Mouse (Mus musculus) CH12.LX (cell line): ENCODE data around the gene Ctbp2. TPM values are rescaled to one million over a fixed set of nuclear protein-coding genes. Genes with fewer than 3 reads are reported as not detected.

Experiments
- DNase-seq: peaks from one replicate; pipeline ENCODE4 v3.0.0-alpha.2; 2013; ENCODE audit errors: extremely low read depth
- H3K27ac ChIP-seq: 2 replicates; pipeline ENCODE4 v1.5.1; 2012; ENCODE audit warnings: low read depth, mild to moderate bottlenecking, control low read depth, moderate library complexity; ENCODE audit not compliant: insufficient read depth
- H3K27me3 ChIP-seq: replicated peaks from 2 replicates; pipeline ENCODE3; 2012; ENCODE audit warnings: inconsistent platforms
- H3K36me3 ChIP-seq, 2 experiments: replicated peaks in 1 of 2; 2 replicates each; pipeline versions ENCODE3 to v1.6.1; 2012; ENCODE audit warnings: inconsistent platforms in 1 of 2, low read length in 1 of 2, mild to moderate bottlenecking in 1 of 2, mixed read lengths in 1 of 2, moderate library complexity in 1 of 2; ENCODE audit not compliant: control insufficient read depth in 1 of 2, insufficient read depth in 1 of 2
- H3K4me1 ChIP-seq, 2 experiments: 2 replicates each; pipeline ENCODE4 v1.6.1; 2012; ENCODE audit warnings: inconsistent platforms in 1 of 2, moderate library complexity in 1 of 2; ENCODE audit not compliant: insufficient read depth in 2 of 2, control insufficient read depth in 1 of 2
- H3K4me2 ChIP-seq: 2 replicates; pipeline ENCODE4 v1.6.1; 2012; ENCODE audit warnings: low read depth, mild to moderate bottlenecking, control low read depth; ENCODE audit not compliant: poor library complexity, insufficient read depth, severe bottlenecking
- H3K4me3 ChIP-seq, 3 experiments: fragments of 150-350 bp in 1 of 3; sonication (generic) in 1 of 3; replicated peaks in 1 of 3; 2 replicates each; pipeline versions ENCODE3 to v1.5.1; 2011 to 2012; ENCODE audit warnings: low read depth in 2 of 3, low read length in 2 of 3, mild to moderate bottlenecking in 2 of 3, moderate library complexity in 2 of 3, control low read depth in 1 of 3, improper control_type of control experiment in 1 of 3, inconsistent platforms in 1 of 3, mixed read lengths in 1 of 3; ENCODE audit not compliant: poor library complexity in 1 of 3
- H3K79me2 ChIP-seq: replicated peaks from 2 replicates; pipeline ENCODE4 v1.6.1; 2012; ENCODE audit warnings: mild to moderate bottlenecking, moderate library complexity; ENCODE audit not compliant: control insufficient read depth, poor library complexity, insufficient read depth, severe bottlenecking; ENCODE audit errors: extremely low read depth
- H3K9ac ChIP-seq: 2 replicates; pipeline ENCODE4 v1.6.1; 2012; ENCODE audit warnings: low read depth, mild to moderate bottlenecking, control low read depth, moderate library complexity; ENCODE audit not compliant: insufficient read depth
- H3K9me3 ChIP-seq: replicated peaks from 2 replicates; pipeline ENCODE3; 2012; ENCODE audit warnings: low read length, inconsistent platforms, mixed read lengths
- BHLHE40 ChIP-seq: IDR thresholded peaks from 2 replicates; pipeline ENCODE4 v1.6.1; 2011; ENCODE audit warnings: mild to moderate bottlenecking, low read depth, low read length, improper control_type of control experiment
- CHD1 ChIP-seq: IDR thresholded peaks from 2 replicates; pipeline ENCODE4 v1.6.1; 2012; ENCODE audit warnings: low read depth, low read length, improper control_type of control experiment, inconsistent platforms
- CTCF ChIP-seq, 2 experiments: IDR thresholded peaks in 1 of 2; conservative IDR thresholded peaks in 1 of 2; 2 replicates each; pipeline ENCODE4 v1.5.1; 2011 to 2012; ENCODE audit warnings: low read depth in 2 of 2, low read length in 2 of 2, improper control_type of control experiment in 1 of 2, inconsistent platforms in 1 of 2, mild to moderate bottlenecking in 1 of 2, moderate library complexity in 1 of 2
- EP300 ChIP-seq: IDR thresholded peaks from 2 replicates; pipeline ENCODE4 v1.6.1; 2011; ENCODE audit warnings: low read length, improper control_type of control experiment
- GABPA ChIP-seq: IDR thresholded peaks from 2 replicates; pipeline ENCODE4 v1.6.1; 2012; ENCODE audit warnings: low read depth, low read length, improper control_type of control experiment, inconsistent platforms; ENCODE audit not compliant: insufficient replicate concordance
- HCFC1 ChIP-seq: IDR thresholded peaks from 2 replicates; pipeline ENCODE4 v1.6.1; 2012; ENCODE audit warnings: low read depth, mild to moderate bottlenecking, inconsistent platforms, low read length, improper control_type of control experiment
- IRF4 ChIP-seq: IDR thresholded peaks from 2 replicates; pipeline ENCODE4 v1.6.1; 2014; ENCODE audit warnings: low read depth, mild to moderate bottlenecking, inconsistent platforms, low read length, improper control_type of control experiment
- JUN ChIP-seq: IDR thresholded peaks from 2 replicates; pipeline ENCODE4 v1.6.1; 2011; ENCODE audit warnings: low read depth, mild to moderate bottlenecking, low read length, improper control_type of control experiment, moderate library complexity; ENCODE audit not compliant: insufficient read depth
- JUND ChIP-seq: conservative IDR thresholded peaks from 2 replicates; pipeline ENCODE4 v1.6.1; 2011; ENCODE audit warnings: low read depth, low read length, improper control_type of control experiment
- MAFK ChIP-seq: IDR thresholded peaks from 2 replicates; pipeline ENCODE4 v1.6.1; 2011; ENCODE audit warnings: low read length, improper control_type of control experiment; ENCODE audit not compliant: insufficient replicate concordance
- MAX ChIP-seq: IDR thresholded peaks from 2 replicates; pipeline ENCODE4 v1.6.1; 2011; ENCODE audit warnings: low read length, improper control_type of control experiment
- MAZ ChIP-seq: IDR thresholded peaks from 2 replicates; pipeline ENCODE4 v1.6.1; 2012; ENCODE audit warnings: low read depth, mild to moderate bottlenecking, inconsistent platforms, low read length, improper control_type of control experiment, moderate library complexity
- MEF2A ChIP-seq: IDR thresholded peaks from 2 replicates; pipeline ENCODE4 v1.6.1; 2014; ENCODE audit warnings: low read depth, mild to moderate bottlenecking, inconsistent platforms, low read length, improper control_type of control experiment, borderline replicate concordance
- MYC ChIP-seq: IDR thresholded peaks from 2 replicates; pipeline ENCODE4 v1.6.1; 2011; ENCODE audit warnings: low read depth, mild to moderate bottlenecking, improper control_type of control experiment, low read length
- NELFE ChIP-seq: IDR thresholded peaks from 2 replicates; pipeline ENCODE4 v1.6.1; 2011; ENCODE audit warnings: low read depth, low read length, improper control_type of control experiment
- NRF1 ChIP-seq: IDR thresholded peaks from 2 replicates; pipeline ENCODE4 v1.6.1; 2014; ENCODE audit warnings: low read depth, mild to moderate bottlenecking, inconsistent platforms, low read length, improper control_type of control experiment, moderate library complexity
- PAX5 ChIP-seq: IDR thresholded peaks from 2 replicates; pipeline ENCODE4 v1.6.1; 2012; ENCODE audit warnings: low read length, inconsistent platforms, mixed read lengths
- POLR2AphosphoS2 ChIP-seq: IDR thresholded peaks from 2 replicates; pipeline ENCODE4 v1.6.1; 2011; ENCODE audit warnings: low read depth, low read length, improper control_type of control experiment
- RAD21 ChIP-seq: IDR thresholded peaks from 2 replicates; pipeline ENCODE4 v1.6.1; 2011; ENCODE audit warnings: low read depth, mild to moderate bottlenecking, low read length, improper control_type of control experiment, moderate library complexity
- RCOR1 ChIP-seq: conservative IDR thresholded peaks from 2 replicates; pipeline ENCODE4 v1.6.1; 2012; ENCODE audit warnings: low read depth, mild to moderate bottlenecking, inconsistent platforms, low read length, improper control_type of control experiment
- SIN3A ChIP-seq: IDR thresholded peaks from 2 replicates; pipeline ENCODE4 v1.6.1; 2012; ENCODE audit warnings: low read length, improper control_type of control experiment, inconsistent platforms
- SMC3 ChIP-seq: IDR thresholded peaks from 2 replicates; pipeline ENCODE4 v1.6.1; 2011; ENCODE audit warnings: low read depth, low read length, improper control_type of control experiment
- TBP ChIP-seq: conservative IDR thresholded peaks from 2 replicates; pipeline ENCODE4 v1.6.1; 2011; ENCODE audit warnings: low read depth, low read length, improper control_type of control experiment
- TCF12 ChIP-seq: IDR thresholded peaks from 2 replicates; pipeline ENCODE4 v1.6.1; 2014; ENCODE audit warnings: low read depth, mild to moderate bottlenecking, inconsistent platforms, low read length, improper control_type of control experiment
- UBTF ChIP-seq: IDR thresholded peaks from 2 replicates; pipeline ENCODE4 v1.6.1; 2012; ENCODE audit warnings: low read depth, mild to moderate bottlenecking, inconsistent platforms, low read length, improper control_type of control experiment, moderate library complexity
- USF2 ChIP-seq: conservative IDR thresholded peaks from 2 replicates; pipeline ENCODE4 v1.6.1; 2011; ENCODE audit warnings: low read depth, low read length, improper control_type of control experiment
- ZC3H11A ChIP-seq: IDR thresholded peaks from 2 replicates; pipeline ENCODE4 v1.6.1; 2012; ENCODE audit warnings: low read depth, mild to moderate bottlenecking, inconsistent platforms, low read length, improper control_type of control experiment
- ZKSCAN1 ChIP-seq: IDR thresholded peaks from 2 replicates; pipeline ENCODE4 v1.6.1; 2012; ENCODE audit warnings: low read depth, inconsistent platforms, low read length, improper control_type of control experiment, borderline replicate concordance
- ZMIZ1 ChIP-seq: IDR thresholded peaks from 2 replicates; pipeline ENCODE4 v1.6.1; 2012; ENCODE audit warnings: low read depth, mild to moderate bottlenecking, inconsistent platforms, low read length, improper control_type of control experiment
- dilution Hi-C: fragments of 300-500 bp; cut with MboI; formaldehyde crosslinking; loops from 2 replicates; pipeline ENCODE4 v1.14.3; 2020; ENCODE audit warnings: low sequenced_read_pairs; ENCODE audit not compliant: extremely low pct_unique_long_range_greater_than_20kb, extremely low pct_ligation_motif_present
- in situ Hi-C: fragments of 300-500 bp; cut with MboI; formaldehyde crosslinking; loops from 3 replicates; pipeline ENCODE4 v1.14.3; 2019; ENCODE audit warnings: low sequenced_read_pairs, low pct_ligation_motif_present, low pct_unique_long_range_greater_than_20kb, mixed read lengths
- polyA plus RNA-seq: library from polyadenylated mRNA; unstranded; fragments of >175 nt; gene quantifications from 2 replicates; pipeline ENCODE4 v1.2.1, GENCODE M21; 2012; ENCODE audit warnings: low read depth; ENCODE audit not compliant: insufficient read length
- total RNA-seq, 2 experiments: library from RNA; depleted of rRNA; stranded (reverse); fragments of 300-350 nt in 1 of 2; fragments of >200 nt in 1 of 2; gene quantifications; 2 replicates each; pipeline ENCODE4 v1.2.3; 2012 to 2014

Ctbp2 gene
- total and polyA plus RNA-seq, 3 experiments, result 0.59 to 1.1 (median 0.68) TPM

GRCm38 (mm10) chr7:133018961-133019360 lies 105.2 kb downstream of the Ctbp2 start:
- peaks cover 0 to 2% of the 10 kb centered on the region in 2 experiments; a peak in 1 of 4 replicates for H3K4me1 ChIP-seq
- no peak for DNase-seq
- peaks cover 90% of the 10 kb centered on the region for H3K27me3 ChIP-seq
- no peak overlapping the region for H3K27ac ChIP-seq
- dilution Hi-C loops, result no loop called here
- H3K4me3 ChIP-seq, result no peak overlapping the region
- H3K9me3 ChIP-seq, result no peaks in the 10 kb centered on the region
- in situ Hi-C loops, result no loop called here
- no peak overlapping the region for H3K9ac ChIP-seq
- H3K4me2 ChIP-seq, result no peak overlapping the region
- no peak for TF ChIP-seq GABPA
- no peak for TF ChIP-seq ZC3H11A
- no peak for TF ChIP-seq ZMIZ1
- no peak for TF ChIP-seq POLR2AphosphoS2
- no peaks in the 10 kb centered on the region for H3K36me3 ChIP-seq
- H3K79me2 ChIP-seq, result no peaks in the 10 kb centered on the region

DNA sequence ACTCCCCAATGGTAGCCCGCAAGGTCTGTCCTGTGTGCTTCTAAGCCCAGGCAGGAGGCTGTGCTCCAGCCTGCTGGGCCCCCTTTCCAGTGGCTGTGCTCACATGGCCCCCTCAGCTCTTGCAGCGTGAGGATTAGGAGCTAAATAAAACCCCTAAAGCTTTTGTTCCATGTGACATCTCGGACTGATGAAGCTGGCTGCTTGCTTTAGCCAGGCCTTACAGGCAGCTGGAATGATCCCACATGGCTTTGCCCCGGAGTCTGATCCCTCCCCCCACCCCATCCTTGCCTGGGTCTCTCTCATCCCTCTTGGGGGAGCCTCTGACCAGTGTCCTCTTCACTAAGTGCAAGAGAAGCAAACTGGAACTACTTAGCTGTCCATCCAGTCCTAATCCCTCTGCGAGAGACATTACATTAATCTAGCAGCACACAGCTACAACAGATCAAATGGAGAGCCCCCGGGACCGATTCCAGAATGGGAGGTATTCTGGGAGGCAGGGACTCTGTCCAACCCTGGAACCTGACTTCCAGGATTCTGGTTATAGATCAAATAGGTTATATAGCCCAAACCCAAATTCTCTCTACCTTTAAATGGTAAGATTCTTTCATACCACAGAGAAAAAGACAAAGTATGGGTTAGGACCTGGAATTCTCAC lies 108.6 kb downstream of the Ctbp2 start:
- peaks cover 85% of the 10 kb centered on the region for H3K27me3 ChIP-seq
- dilution Hi-C loops (no loop called here), in situ Hi-C loops (no loop called here)

GRCm38 (mm10) chr7:133014631-133015030 lies 109.5 kb downstream of the Ctbp2 start:
- H3K4me2 ChIP-seq, result no peak overlapping the region
- H3K36me3 ChIP-seq, result no peaks in the 10 kb centered on the region
- no peak overlapping the region for H3K4me3 ChIP-seq
- peaks cover 82% of the 10 kb centered on the region for H3K27me3 ChIP-seq
- H3K79me2 ChIP-seq, result no peaks in the 10 kb centered on the region
- TF ChIP-seq TCF12 (no peak), RAD21 (no peak), POLR2AphosphoS2 (no peak), JUND (no peak), USF2 (no peak), MAFK (no peak), GABPA (no peak), BHLHE40 (no peak), ZMIZ1 (no peak), NELFE (no peak), MEF2A (no peak), UBTF (no peak), PAX5 (no peak), SIN3A (no peak), SMC3 (no peak), CHD1 (no peak), TBP (no peak)
- in situ Hi-C loops, result no loop called here
- H3K27ac ChIP-seq, result no peak overlapping the region
- dilution Hi-C loops, result no loop called here
- peaks cover 0 to 2% of the 10 kb centered on the region in 2 experiments; a peak in 1 of 4 replicates for H3K4me1 ChIP-seq
- no peaks in the 10 kb centered on the region for H3K9me3 ChIP-seq
- DNase-seq, result no peak
- no peak overlapping the region for H3K9ac ChIP-seq

More for the DNA sequence above, 108.6 kb downstream of the Ctbp2 start:
- Histone ChIP-seq H3K4me2 (no peak overlapping the region), H3K9me3 (no peaks in the 10 kb centered on the region), H3K4me3 (no peak overlapping the region), H3K9ac (no peak overlapping the region), H3K79me2 (no peaks in the 10 kb centered on the region), H3K4me1 (peaks cover 0 to 2% of the 10 kb centered on the region in 2 experiments; a peak in 1 of 4 replicates), H3K27ac (no peak overlapping the region), H3K36me3 (no peaks in the 10 kb centered on the region)
- TF ChIP-seq NRF1 (no peak), JUN (no peak), HCFC1 (no peak), JUND (no peak), MAFK (no peak), CTCF (conservative IDR thresholded peaks at IDR 0.05 in 1 of 2, IDR thresholded peaks at IDR 0.05 in 1 of 2; ENCODE audit: low read depth in 2 of 2, low read length in 2 of 2) (no peak), RCOR1 (no peak), ZC3H11A (no peak), RAD21 (no peak), ZKSCAN1 (no peak), MAX (no peak), MAZ (no peak), IRF4 (no peak), POLR2AphosphoS2 (no peak), MYC (no peak), PAX5 (no peak), EP300 (no peak), TBP (no peak), ZMIZ1 (no peak)
- DNase-seq, result no peak
